ENCODE assay signal across 9 mouse cellular contexts in the genomic region with DNA sequence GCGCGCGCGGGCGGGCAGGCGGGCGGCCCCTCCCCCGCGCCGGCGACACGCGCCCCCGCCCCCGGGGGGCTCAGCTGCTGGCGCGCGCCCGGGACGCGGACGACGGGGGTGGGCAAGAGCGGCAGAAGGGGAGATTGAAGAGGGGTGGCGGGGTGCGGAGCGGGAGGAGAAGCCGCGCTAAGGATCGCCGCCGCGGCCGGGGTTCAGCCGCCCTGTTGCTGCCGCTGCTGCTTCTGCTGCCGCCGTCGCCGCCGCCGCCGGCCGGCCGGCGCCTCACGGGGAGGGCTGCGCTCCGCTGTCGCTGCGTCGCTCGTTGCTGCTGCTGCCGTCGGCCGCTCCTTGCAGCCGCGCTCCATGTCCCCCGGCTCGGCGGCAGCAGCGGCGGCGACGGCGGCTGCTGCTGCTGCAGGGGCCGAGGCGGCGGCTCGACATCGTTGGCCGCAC. TPM values are rescaled to one million over a fixed set of nuclear protein-coding genes. Genes with fewer than 3 reads are reported as not detected.
DNase-seq lines count a peak whose midpoint lies in the region; ATAC-seq and TF ChIP-seq lines count a peak whose summit lies in the region.
"Had no signal": no experiment of that assay in that cellular context is flagged by ENCODE, and none has a peak within 500 bp of the region (broad histone marks: within the 10 kb centered on the region; RNA-seq: fewer than 3 reads in every experiment).

No protein-coding gene starts in this region.

- peak overlapping the region; percentile 100 for H3K4me2 ChIP-seq in kidney, embryonic 14.5 days (replicated peaks; ENCODE audit: low read depth, low read length)
- peak overlapping the region; percentile 99 for H3K4me2 ChIP-seq in embryonic facial prominence, embryonic 12.5 days (replicated peaks)
- peak overlapping the region; percentile 98 for H3K4me2 ChIP-seq in intestine, postnatal 0 days (replicated peaks; ENCODE audit: low read depth)
- H3K4me2 ChIP-seq in neural tube, embryonic 12.5 days (replicated peaks): peak overlapping the region; percentile 95

- H3K36me3 ChIP-seq in kidney, embryonic 14.5 days (ENCODE audit: control insufficient read depth, insufficient read depth, low read length): no peaks in the 10 kb centered on the region
- H3K36me3 ChIP-seq in MEL (ENCODE audit: control insufficient read depth in 1 of 2, insufficient read depth in 2 of 2, low read length in 2 of 2): peaks cover 0 to 4% of the 10 kb centered on the region in 2 experiments; a peak in 2 of 4 replicates
- no peaks in the 10 kb centered on the region for H3K36me3 ChIP-seq in embryonic facial prominence, embryonic 12.5 days
- H3K36me3 ChIP-seq in intestine, postnatal 0 days (ENCODE audit: control insufficient read depth, insufficient read depth): no peaks in the 10 kb centered on the region
- H3K36me3 ChIP-seq in neural tube, embryonic 12.5 days: no peaks in the 10 kb centered on the region

- peak overlapping the region; percentile 68 for H3K4me3 ChIP-seq in kidney, embryonic 14.5 days (ENCODE audit: low read length)
- peak overlapping the region; percentile 54 to 68; a peak in 3 of 4 replicates for H3K4me3 ChIP-seq in MEL (ENCODE audit: control insufficient read depth in 1 of 2, insufficient read depth in 1 of 2, low read depth in 2 of 2, low read length in 2 of 2)
- H3K4me3 ChIP-seq in embryonic facial prominence, embryonic 12.5 days: peak overlapping the region; percentile 57
- peak overlapping the region; percentile 59 for H3K4me3 ChIP-seq in intestine, postnatal 0 days (ENCODE audit: low read depth, low read length)
- peak overlapping the region; percentile 72 for H3K4me3 ChIP-seq in neural tube, embryonic 12.5 days

- H3K27me3 ChIP-seq in kidney, embryonic 14.5 days (ENCODE audit: control insufficient read depth, insufficient read depth, low read length): peaks cover 17% of the 10 kb centered on the region
- H3K27me3 ChIP-seq in MEL (ENCODE audit: control insufficient read depth in 1 of 2, insufficient read depth in 2 of 2, low read length in 2 of 2): peaks cover 0 to 3% of the 10 kb centered on the region in 2 experiments; a peak in 1 of 4 replicates
- H3K27me3 ChIP-seq in embryonic facial prominence, embryonic 12.5 days: peaks cover 32% of the 10 kb centered on the region
- peaks cover 19% of the 10 kb centered on the region for H3K27me3 ChIP-seq in intestine, postnatal 0 days (replicated peaks; ENCODE audit: control insufficient read depth, insufficient read depth, low read length)
- H3K27me3 ChIP-seq in neural tube, embryonic 12.5 days (replicated peaks): peaks cover 13% of the 10 kb centered on the region

- WGBS in kidney, embryonic 14.5 days: 2% methylated on average over 30 of the region's 72 CpGs
- WGBS in embryonic facial prominence, embryonic 12.5 days: under 1% methylated on average over 41 of the region's 72 CpGs
- WGBS in intestine, postnatal 0 days: 1% methylated on average over 32 of the region's 72 CpGs
- WGBS in neural tube, embryonic 12.5 days: under 1% methylated on average over 50 of the region's 72 CpGs

- no peak for TF ChIP-seq POLR2A in MEL (IDR thresholded peaks at IDR 0.05; ENCODE audit: control insufficient read depth in 1 of 2, insufficient read depth in 1 of 2, low read depth in 1 of 2, low read length in 2 of 2, poor library complexity in 1 of 2)

- no peaks in the 10 kb centered on the region for H3K9me3 ChIP-seq in kidney, embryonic 14.5 days (ENCODE audit: control insufficient read depth, low read length)
- no peaks in the 10 kb centered on the region for H3K9me3 ChIP-seq in MEL (replicated peaks; ENCODE audit: insufficient read depth, low read length)
- no peaks in the 10 kb centered on the region for H3K9me3 ChIP-seq in embryonic facial prominence, embryonic 12.5 days
- H3K9me3 ChIP-seq in intestine, postnatal 0 days (ENCODE audit: control insufficient read depth): no peaks in the 10 kb centered on the region
- no peaks in the 10 kb centered on the region for H3K9me3 ChIP-seq in neural tube, embryonic 12.5 days

- no peak for DNase-seq in kidney, adult 18-20 months
- DNase-seq in MEL (ENCODE audit: low read depth, low spot score): peak; percentile 60
- no peak for DNase-seq in left cerebral cortex, adult 8-10 months (ENCODE audit: low spot score in 2 of 2)
- DNase-seq in adrenal gland, postnatal 14 days: no peak

- peak; percentile 34; the same call in 1 of the 2 replicates for ATAC-seq in kidney, embryonic 14.5 days (ENCODE audit: low FRiP score, low TSS enrichment)
- no peak for ATAC-seq in embryonic facial prominence, embryonic 12.5 days (ENCODE audit: insufficient number of reproducible peaks, insufficient read depth, low FRiP score, low TSS enrichment)
- ATAC-seq in intestine, postnatal 0 days: peak; percentile 7
- ATAC-seq in neural tube, embryonic 12.5 days (ENCODE audit: low FRiP score, low read depth): peak; percentile 19

- no peak for TF ChIP-seq CTCF in MEL (IDR thresholded peaks at IDR 0.05 in 2 of 3, conservative IDR thresholded peaks at IDR 0.05 in 1 of 3; ENCODE audit: control insufficient read depth in 1 of 3, insufficient read depth in 1 of 3, low read depth in 2 of 3, low read length in 3 of 3, poor library complexity in 1 of 3, severe bottlenecking in 1 of 3)
- no peak for TF ChIP-seq CTCF in intestine, postnatal 0 days (IDR thresholded peaks at IDR 0.05; ENCODE audit: low read depth)

- H3K4me1 ChIP-seq in kidney, embryonic 14.5 days (ENCODE audit: control insufficient read depth, insufficient read depth, low read length): no peaks in the 10 kb centered on the region
- peaks cover 0 to 2% of the 10 kb centered on the region in 2 experiments; a peak in 1 of 4 replicates for H3K4me1 ChIP-seq in MEL (ENCODE audit: control insufficient read depth in 1 of 2, insufficient read depth in 2 of 2, low read length in 2 of 2)
- H3K4me1 ChIP-seq in embryonic facial prominence, embryonic 12.5 days: peaks cover 7% of the 10 kb centered on the region; the same call in 1 of the 2 replicates
- H3K4me1 ChIP-seq in intestine, postnatal 0 days (replicated peaks; ENCODE audit: control insufficient read depth, insufficient read depth, low read length): no peaks in the 10 kb centered on the region; the same call in 1 of the 2 replicates
- H3K4me1 ChIP-seq in neural tube, embryonic 12.5 days: peaks cover 7% of the 10 kb centered on the region; the same call in 1 of the 2 replicates

- no peak for TF ChIP-seq RAD21 in MEL (IDR thresholded peaks at IDR 0.05; ENCODE audit: low read depth, low read length)

- peak overlapping the region; percentile 59; the same call in 1 of the 2 replicates for H3K27ac ChIP-seq in kidney, embryonic 14.5 days (ENCODE audit: low read depth, low read length)
- no peak overlapping the region for H3K27ac ChIP-seq in MEL (ENCODE audit: control insufficient read depth, low read depth, low read length)
- 0 out of 2 replicates have a peak overlapping the region, but pooled peaks have one; percentile 46 for H3K27ac ChIP-seq in embryonic facial prominence, embryonic 12.5 days
- H3K27ac ChIP-seq in intestine, postnatal 0 days (ENCODE audit: low read depth, low read length): peak overlapping the region; percentile 76
- peak overlapping the region; percentile 84 for H3K27ac ChIP-seq in neural tube, embryonic 12.5 days
- H3K27ac ChIP-seq: macrophage had no signal

- TF ChIP-seq EP300 in MEL (IDR thresholded peaks at IDR 0.05; ENCODE audit: low read depth in 1 of 2, low read length in 2 of 2): no peak

- H3K79me2 ChIP-seq in MEL (ENCODE audit: control insufficient read depth, insufficient read depth, low read length, poor library complexity): no peaks in the 10 kb centered on the region; the same call in 1 of the 2 replicates

- peak overlapping the region; percentile 47 for H3K9ac ChIP-seq in kidney, embryonic 14.5 days (ENCODE audit: low read depth, low read length)
- peak overlapping the region; percentile 78 for H3K9ac ChIP-seq in MEL (ENCODE audit: control insufficient read depth, low read depth, low read length, poor library complexity, severe bottlenecking)
- H3K9ac ChIP-seq in embryonic facial prominence, embryonic 12.5 days: peak overlapping the region; percentile 44
- H3K9ac ChIP-seq in intestine, postnatal 0 days (ENCODE audit: low read depth, low read length): peak overlapping the region; percentile 37
- peak overlapping the region; percentile 79 for H3K9ac ChIP-seq in neural tube, embryonic 12.5 days

TF ChIP-seq in MEL, 35 proteins besides CTCF, POLR2A, EP300 and RAD21:
- TF ChIP-seq USF2 (IDR thresholded peaks at IDR 0.05; ENCODE audit: borderline replicate concordance in 1 of 2, insufficient read depth in 1 of 2, low read depth in 1 of 2, low read length in 2 of 2): no peak
- TF ChIP-seq TBP (IDR thresholded peaks at IDR 0.05; ENCODE audit: low read depth, low read length): no peak
- TF ChIP-seq GATA1 (IDR thresholded peaks at IDR 0.05; ENCODE audit: low read depth, low read length): no peak
- TF ChIP-seq MXI1 (IDR thresholded peaks at IDR 0.05; ENCODE audit: low read depth, low read length): no peak
- no peak for TF ChIP-seq CHD1 (IDR thresholded peaks at IDR 0.05; ENCODE audit: low read depth, low read length)
- TF ChIP-seq MAZ (IDR thresholded peaks at IDR 0.05; ENCODE audit: low read depth, low read length): no peak
- no peak for TF ChIP-seq NELFE (IDR thresholded peaks at IDR 0.05; ENCODE audit: low read depth, low read length)
- no peak for TF ChIP-seq USF1 (IDR thresholded peaks at IDR 0.05; ENCODE audit: low read depth, low read length)
- TF ChIP-seq ZC3H11A (IDR thresholded peaks at IDR 0.05; ENCODE audit: low read depth, low read length): no peak
- no peak for TF ChIP-seq MAFK (IDR thresholded peaks at IDR 0.05; ENCODE audit: borderline replicate concordance, low read depth, low read length)
- no peak for TF ChIP-seq ZMIZ1 (IDR thresholded peaks at IDR 0.05; ENCODE audit: low read depth, low read length)

RNA-seq across cellular contexts. Expression of a gene that starts 0.3 kb away (rescaled TPM):
- polyA plus RNA-seq in kidney, embryonic 14.5 days (2014; fragmentation: Nextera tagmentation; extraction: Ambion mirVana): 10.5 and 10.8 TPM in 2 replicates
- total RNA-seq in MEL (2012; rRNA removed): 3.5 and 4.2 TPM in 2 replicates
- polyA plus RNA-seq in MEL (2012; ENCODE audit: insufficient read depth in 1 of 2, insufficient read length in 2 of 2, low read depth in 1 of 2, low replicate concordance in 2 of 2, missing spikeins in 1 of 2): 10 to 100 TPM in 1 of 2 experiments, not detected in 1; 13.4 TPM
- polyA plus RNA-seq in embryonic facial prominence, embryonic 12.5 days (2016; fragmentation: Nextera tagmentation; extraction: Ambion mirVana): 12.4 and 14.1 TPM in 2 replicates
- 8.0 and 9.0 TPM in 2 replicates for polyA plus RNA-seq in intestine, postnatal 0 days (2015; fragmentation: Nextera tagmentation; extraction: Ambion mirVana)
- 21.1 and 21.5 TPM in 2 replicates for polyA plus RNA-seq in neural tube, embryonic 12.5 days (2016; fragmentation: Nextera tagmentation; extraction: Ambion mirVana)
- total RNA-seq in left cerebral cortex, adult 8-10 months (2022): 100 to 1,000 TPM; 135 to 148 (median 139) TPM
- total RNA-seq in adrenal gland, postnatal 14 days (2021): 10.0 and 13.1 TPM in 2 replicates
